Mouse (Mus musculus) lung, embryonic 16.5 days (tissue): ENCODE measurements around the gene Phb. TPM values are rescaled to one million over a fixed set of nuclear protein-coding genes. Genes with fewer than 3 reads are reported as not detected.

ENCODE experiments used
- ATAC-seq: fragments of 200-750 bp; cut with Nextera tagmentation; 2 replicates; pipeline ENCODE4 v1.8.0; 2017; ENCODE audit warnings: low read depth, mild to moderate bottlenecking, moderate library complexity
- H3K27ac ChIP-seq: fragments of 300-500 bp; sonication (generic); 2 replicates; pipeline ENCODE4 v1.5.1; 2014; ENCODE audit warnings: mild to moderate bottlenecking, control low read depth, low read length
- H3K27me3 ChIP-seq: fragments of 300-500 bp; sonication (generic); 2 replicates; pipeline ENCODE4 v1.6.1; 2014; ENCODE audit warnings: low read depth, low read length, mixed read lengths; ENCODE audit not compliant: control insufficient read depth, insufficient read depth
- H3K36me3 ChIP-seq: fragments of 300-500 bp; sonication (generic); 2 replicates; pipeline ENCODE4 v1.6.1; 2014; ENCODE audit warnings: low read length; ENCODE audit not compliant: control insufficient read depth, insufficient read depth
- H3K4me1 ChIP-seq: fragments of 300-500 bp; sonication (generic); replicated peaks from 2 replicates; pipeline ENCODE4 v1.6.1; 2014; ENCODE audit warnings: low read length, mixed read lengths; ENCODE audit not compliant: control insufficient read depth, insufficient read depth
- H3K4me2 ChIP-seq: fragments of 300-500 bp; sonication (generic); 2 replicates; pipeline ENCODE4 v1.6.1; 2014; ENCODE audit warnings: low read depth, low read length, control low read depth
- H3K4me3 ChIP-seq: fragments of 300-500 bp; sonication (generic); 2 replicates; pipeline ENCODE4 v1.5.1; 2014; ENCODE audit warnings: mild to moderate bottlenecking, low read length, control low read depth
- H3K9ac ChIP-seq: fragments of 300-500 bp; sonication (generic); 2 replicates; pipeline ENCODE4 v1.6.1; 2014; ENCODE audit warnings: low read length, control low read depth
- H3K9me3 ChIP-seq: fragments of 300-500 bp; sonication (generic); 2 replicates; pipeline ENCODE4 v1.6.1; 2016; ENCODE audit warnings: low read length; ENCODE audit not compliant: control insufficient read depth
- WGBS: fragments of 180-500 bp; shearing (Covaris S2); extraction: QIAGEN DNeasy Blood & Tissue Kit; methylation state at CpG from one replicate; pipeline ENCODE4 v1.1.7; 2014; 5-methylcytosine and 5-hydroxymethylcytosine counted together
- polyA plus RNA-seq: library from polyadenylated mRNA; unstranded; fragments of >200 nt; fragmentation: Nextera tagmentation; extraction: Ambion mirVana; gene quantifications from 2 replicates; pipeline ENCODE4 v1.2.1, GENCODE M21; 2015

Gene Phb
- polyA plus RNA-seq, 1 experiment from 2014 or later: 190 TPM

GRCm38 (mm10) chr11:95632474-95632873, 34.3 kb upstream of the Phb start:
- no peak overlapping the region for H3K4me2 ChIP-seq

GRCm38 (mm10) chr11:95633512-95634000, 33.2 kb upstream of the Phb start:
- ATAC-seq: no peak
- WGBS: 84% methylated on average over 2 of the region's 2 CpGs
- H3K9me3 ChIP-seq: no peaks in the 10 kb centered on the region
- no peak overlapping the region for H3K27ac ChIP-seq
- peaks cover 8% of the 10 kb centered on the region; the same call in 1 of the 2 replicates for H3K4me1 ChIP-seq
- no peak overlapping the region for H3K9ac ChIP-seq
- no peak overlapping the region for H3K4me2 ChIP-seq
- no peaks in the 10 kb centered on the region for H3K27me3 ChIP-seq
- no peaks in the 10 kb centered on the region for H3K36me3 ChIP-seq
- H3K4me3 ChIP-seq: no peak overlapping the region

More at GRCm38 (mm10) chr11:95632474-95632873, 34.3 kb upstream of the Phb start:
- no peak overlapping the region for H3K4me3 ChIP-seq
- WGBS: 63% methylated on average over 6 of the region's 6 CpGs
- H3K27me3 ChIP-seq: no peaks in the 10 kb centered on the region
- ATAC-seq: no peak
- no peak overlapping the region for H3K9ac ChIP-seq
- H3K36me3 ChIP-seq: no peaks in the 10 kb centered on the region
- H3K4me1 ChIP-seq: peaks cover 8% of the 10 kb centered on the region; the same call in 1 of the 2 replicates
- no peaks in the 10 kb centered on the region for H3K9me3 ChIP-seq
- H3K27ac ChIP-seq: no peak overlapping the region

DNA sequence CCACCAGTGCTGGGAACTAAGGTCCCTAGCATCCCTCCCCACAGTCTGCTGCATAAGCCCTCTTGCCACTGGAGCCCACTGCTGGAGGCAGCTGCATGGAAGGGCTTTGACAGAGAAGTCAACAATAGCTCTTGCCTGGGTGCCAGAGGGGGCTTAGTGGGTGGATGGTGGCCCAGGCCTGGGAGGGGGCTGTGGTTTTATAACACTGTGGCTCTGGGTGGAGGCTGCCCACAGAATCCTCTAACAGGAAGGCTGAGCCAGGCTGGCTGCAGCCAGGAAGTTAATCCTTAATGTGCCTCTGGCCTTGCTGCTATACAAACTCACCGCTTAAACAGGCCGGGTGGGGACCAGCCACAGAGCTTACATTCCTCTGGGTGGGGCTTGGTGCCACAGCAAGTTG, 31.7 kb upstream of the Phb start:
- Histone ChIP-seq H3K36me3 (no peaks in the 10 kb centered on the region), H3K9ac (no peak overlapping the region), H3K4me3 (no peak overlapping the region), H3K27ac (no peak overlapping the region), H3K9me3 (no peaks in the 10 kb centered on the region), H3K27me3 (no peaks in the 10 kb centered on the region), H3K4me1 (peaks cover 8% of the 10 kb centered on the region; the same call in 1 of the 2 replicates), H3K4me2 (no peak overlapping the region)
- ATAC-seq: no peak
- 18% methylated on average over 2 of the region's 2 CpGs for WGBS

DNA sequence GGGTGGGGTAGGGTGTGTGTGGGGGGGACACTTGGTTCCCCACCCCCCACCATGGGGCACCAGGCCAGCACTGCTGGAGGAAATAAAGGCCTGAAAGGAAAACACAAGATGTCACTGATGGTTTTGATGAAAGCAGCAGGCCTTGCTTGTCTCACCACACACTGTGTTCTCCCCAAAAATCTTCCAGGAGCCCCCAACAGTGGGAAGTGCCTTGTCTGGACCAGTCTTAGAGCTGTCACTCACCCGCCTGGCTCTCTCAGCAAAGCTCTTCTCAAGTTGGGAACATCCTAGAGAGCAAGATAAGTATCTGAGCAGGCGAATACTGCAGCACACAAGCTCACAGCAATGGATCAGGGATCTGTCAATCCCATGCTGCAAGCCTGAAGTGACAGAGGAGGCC, 26.0 kb upstream of the Phb start:
- no peaks in the 10 kb centered on the region for H3K9me3 ChIP-seq
- no peak overlapping the region for H3K4me2 ChIP-seq
- no peak for ATAC-seq
- H3K9ac ChIP-seq: no peak overlapping the region
- H3K4me1 ChIP-seq: peaks cover 11% of the 10 kb centered on the region
- H3K36me3 ChIP-seq: no peaks in the 10 kb centered on the region
- H3K27ac ChIP-seq: no peak overlapping the region
- WGBS: 48% methylated on average over 2 of the region's 2 CpGs
- no peak overlapping the region for H3K4me3 ChIP-seq
- peaks cover 18% of the 10 kb centered on the region for H3K27me3 ChIP-seq

GRCm38 (mm10) chr11:95642534-95643280, 24.1 kb upstream of the Phb start:
- peaks cover 12% of the 10 kb centered on the region for H3K4me1 ChIP-seq
- no peaks in the 10 kb centered on the region for H3K9me3 ChIP-seq
- WGBS: 39% methylated on average over 12 of the region's 12 CpGs
- peaks cover 26% of the 10 kb centered on the region for H3K27me3 ChIP-seq
- H3K4me2 ChIP-seq: no peak overlapping the region
- no peak overlapping the region for H3K9ac ChIP-seq
- no peaks in the 10 kb centered on the region for H3K36me3 ChIP-seq
- ATAC-seq: peak; percentile 37; the same call in 1 of the 2 replicates
- H3K4me3 ChIP-seq: no peak overlapping the region
- no peak overlapping the region for H3K27ac ChIP-seq

DNA sequence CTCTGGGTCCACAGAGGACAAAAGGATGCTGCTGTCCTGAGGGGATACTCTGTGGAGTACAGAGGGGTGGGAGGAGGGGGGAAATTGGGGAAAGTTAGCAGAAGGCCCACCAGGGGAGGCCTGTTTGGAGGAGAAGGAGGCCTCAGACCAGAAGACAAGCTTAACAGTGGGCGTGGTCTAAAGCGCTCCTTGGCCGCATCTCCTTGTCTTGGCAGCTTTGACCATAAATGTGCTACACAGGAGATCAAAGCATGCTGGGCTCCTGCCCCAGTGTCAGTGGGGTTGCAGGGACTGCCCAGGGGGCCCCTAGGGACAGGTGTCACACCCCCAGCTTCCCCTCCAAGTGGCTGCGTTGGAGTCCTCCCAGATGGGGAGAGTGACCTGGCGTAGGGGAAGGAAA, 22.9 kb upstream of the Phb start:
- no peaks in the 10 kb centered on the region for H3K36me3 ChIP-seq
- H3K27ac ChIP-seq: no peak overlapping the region
- no peaks in the 10 kb centered on the region for H3K9me3 ChIP-seq
- ATAC-seq: 0 out of 2 replicates have a peak, but pooled peaks have one; percentile 15
- peaks cover 26% of the 10 kb centered on the region for H3K27me3 ChIP-seq
- H3K4me2 ChIP-seq: no peak overlapping the region
- 36% methylated on average over 5 of the region's 5 CpGs for WGBS
- H3K4me3 ChIP-seq: no peak overlapping the region
- peaks cover 12% of the 10 kb centered on the region for H3K4me1 ChIP-seq
- H3K9ac ChIP-seq: no peak overlapping the region

DNA sequence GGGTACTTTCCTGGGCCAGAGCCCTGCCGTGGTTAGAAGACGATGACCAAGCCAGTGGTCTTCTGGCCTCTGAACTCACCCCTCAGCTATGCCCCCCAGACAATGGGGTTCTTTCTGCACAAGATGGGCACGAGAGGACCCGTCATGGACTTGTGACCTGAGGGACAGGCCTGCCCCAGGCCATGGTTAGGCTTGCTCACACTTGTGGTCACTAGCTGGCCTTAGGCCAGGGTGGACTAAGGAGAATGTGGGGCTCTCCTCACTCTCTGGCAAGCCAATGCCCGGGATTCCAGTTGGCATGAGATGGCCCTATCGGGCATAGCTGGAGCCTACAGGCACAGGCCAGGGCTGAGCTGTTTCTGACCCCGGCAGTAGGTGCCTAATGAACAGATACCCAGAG, 22.4 kb upstream of the Phb start:
- Histone ChIP-seq H3K4me2 (no peak overlapping the region), H3K9ac (no peak overlapping the region), H3K27me3 (peaks cover 26% of the 10 kb centered on the region), H3K27ac (no peak overlapping the region), H3K4me3 (no peak overlapping the region), H3K36me3 (no peaks in the 10 kb centered on the region), H3K4me1 (peaks cover 12% of the 10 kb centered on the region), H3K9me3 (no peaks in the 10 kb centered on the region)
- no peak for ATAC-seq
- WGBS: 72% methylated on average over 7 of the region's 7 CpGs

DNA sequence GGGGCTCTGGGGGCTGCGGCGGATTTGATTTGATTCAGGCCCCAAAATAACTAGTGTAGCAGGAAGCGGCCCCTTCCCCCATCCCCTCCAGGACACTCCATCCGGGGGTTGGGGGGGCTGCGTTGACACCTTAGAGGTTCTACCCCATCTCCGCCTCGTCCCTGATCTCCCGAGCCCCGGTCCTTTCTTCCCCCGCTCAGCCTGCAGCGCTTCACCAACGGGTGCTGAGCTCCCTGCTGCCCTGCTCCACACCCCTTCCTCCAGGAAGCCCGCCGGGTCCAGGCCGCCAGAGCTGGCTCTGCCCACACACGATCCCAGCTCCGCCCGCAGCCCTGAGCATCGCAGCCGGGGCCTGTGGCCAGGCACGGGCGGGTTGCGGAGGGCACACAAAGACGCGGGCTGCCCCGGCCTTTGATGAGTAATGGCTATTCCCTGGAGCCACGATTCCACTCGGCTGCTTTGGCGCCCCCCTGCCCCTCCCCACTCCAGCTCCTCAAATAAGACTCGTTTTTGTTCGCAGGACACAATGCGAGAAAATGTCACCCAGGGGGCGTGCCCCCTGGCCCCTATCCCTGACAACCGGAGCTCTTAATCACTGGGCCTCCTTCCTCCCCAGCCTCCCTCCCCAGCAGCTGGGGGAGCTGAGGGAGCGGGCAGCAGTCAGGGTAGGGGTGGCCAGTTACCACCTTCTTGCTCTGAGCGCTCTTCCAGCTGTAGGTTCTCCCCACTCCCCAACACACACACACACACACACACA, 21.2 kb upstream of the Phb start:
- H3K27me3 ChIP-seq: peaks cover 26% of the 10 kb centered on the region
- H3K9ac ChIP-seq: peak overlapping the region; percentile 48
- no peaks in the 10 kb centered on the region for H3K36me3 ChIP-seq
- H3K4me1 ChIP-seq: peaks cover 12% of the 10 kb centered on the region
- no peak overlapping the region for H3K27ac ChIP-seq
- no peak for ATAC-seq
- peak overlapping the region; percentile 11 for H3K4me3 ChIP-seq
- H3K9me3 ChIP-seq: no peaks in the 10 kb centered on the region
- 8% methylated on average over 36 of the region's 36 CpGs for WGBS
- peak overlapping the region; percentile 44 for H3K4me2 ChIP-seq

- Histone ChIP-seq H3K27me3 (peaks cover 26% of the 10 kb centered on the region), H3K4me3 (no peak overlapping the region), H3K36me3 (no peaks in the 10 kb centered on the region), H3K4me2 (no peak overlapping the region), H3K9ac (no peak overlapping the region), H3K27ac (no peak overlapping the region), H3K9me3 (no peaks in the 10 kb centered on the region), H3K4me1 (peaks cover 12% of the 10 kb centered on the region)
- 58% methylated on average over 3 of the region's 3 CpGs for WGBS
- no peak for ATAC-seq
Observed at GRCm38 (mm10) chr11:95646154-95646490, 20.6 kb upstream of the Phb start.
